Mouse (Mus musculus) midbrain, embryonic 16.5 days (tissue): Measurements from ENCODE around the gene 6430548M08Rik. TPM values are rescaled to one million over a fixed set of nuclear protein-coding genes. Genes with fewer than 3 reads are reported as not detected.

ENCODE experiments used
- ATAC-seq: fragments of 200-750 bp; cut with Nextera tagmentation; 2 replicates; pipeline ENCODE4 v1.8.0; 2017; ENCODE audit warnings: moderate TSS enrichment
- H3K27ac ChIP-seq: fragments of 300-500 bp; sonication (generic); 2 replicates; pipeline ENCODE4 v1.5.1; 2014; ENCODE audit warnings: mild to moderate bottlenecking, low read length, mixed read lengths
- H3K27me3 ChIP-seq: fragments of 300-500 bp; sonication (generic); 2 replicates; pipeline ENCODE4 v1.6.1; 2014; ENCODE audit warnings: low read depth, low read length, mixed read lengths; ENCODE audit not compliant: control insufficient read depth, insufficient read depth
- H3K36me3 ChIP-seq: fragments of 300-500 bp; sonication (generic); 2 replicates; pipeline ENCODE4 v1.6.1; 2014; ENCODE audit warnings: mild to moderate bottlenecking, low read length, moderate library complexity, mixed read lengths; ENCODE audit not compliant: control insufficient read depth, insufficient read depth
- H3K4me1 ChIP-seq: fragments of 300-500 bp; sonication (generic); 2 replicates; pipeline ENCODE4 v1.6.1; 2014; ENCODE audit warnings: mild to moderate bottlenecking, low read length, mixed read lengths; ENCODE audit not compliant: control insufficient read depth, insufficient read depth
- H3K4me2 ChIP-seq: fragments of 300-500 bp; sonication (generic); 2 replicates; pipeline ENCODE4 v1.6.1; 2014; ENCODE audit warnings: mild to moderate bottlenecking, low read length, mixed read lengths
- H3K4me3 ChIP-seq: fragments of 300-500 bp; sonication (generic); 2 replicates; pipeline ENCODE4 v1.5.1; 2014; ENCODE audit warnings: low read depth, mild to moderate bottlenecking, low read length, moderate library complexity, mixed read lengths
- H3K9ac ChIP-seq: fragments of 300-500 bp; sonication (generic); 2 replicates; pipeline ENCODE4 v1.6.1; 2014; ENCODE audit warnings: low read depth, low read length, mixed read lengths
- H3K9me3 ChIP-seq: fragments of 300-500 bp; sonication (generic); replicated peaks from 2 replicates; pipeline ENCODE4 v1.6.1; 2014; ENCODE audit warnings: mild to moderate bottlenecking, low read length, mixed read lengths; ENCODE audit not compliant: control insufficient read depth, poor library complexity, severe bottlenecking
- WGBS: fragments of 180-500 bp; shearing (Covaris S2); extraction: QIAGEN DNeasy Blood & Tissue Kit; methylation state at CpG from one replicate; pipeline ENCODE4 v1.1.7; 2014; 5-methylcytosine and 5-hydroxymethylcytosine counted together
- polyA plus RNA-seq: library from polyadenylated mRNA; unstranded; fragments of >200 nt; fragmentation: Nextera tagmentation; extraction: Ambion mirVana; gene quantifications from 2 replicates; pipeline ENCODE4 v1.2.1, GENCODE M21; 2015

The 6430548M08Rik gene
- polyA plus RNA-seq, 1 experiment from 2014 or later = 40.2 TPM

DNA sequence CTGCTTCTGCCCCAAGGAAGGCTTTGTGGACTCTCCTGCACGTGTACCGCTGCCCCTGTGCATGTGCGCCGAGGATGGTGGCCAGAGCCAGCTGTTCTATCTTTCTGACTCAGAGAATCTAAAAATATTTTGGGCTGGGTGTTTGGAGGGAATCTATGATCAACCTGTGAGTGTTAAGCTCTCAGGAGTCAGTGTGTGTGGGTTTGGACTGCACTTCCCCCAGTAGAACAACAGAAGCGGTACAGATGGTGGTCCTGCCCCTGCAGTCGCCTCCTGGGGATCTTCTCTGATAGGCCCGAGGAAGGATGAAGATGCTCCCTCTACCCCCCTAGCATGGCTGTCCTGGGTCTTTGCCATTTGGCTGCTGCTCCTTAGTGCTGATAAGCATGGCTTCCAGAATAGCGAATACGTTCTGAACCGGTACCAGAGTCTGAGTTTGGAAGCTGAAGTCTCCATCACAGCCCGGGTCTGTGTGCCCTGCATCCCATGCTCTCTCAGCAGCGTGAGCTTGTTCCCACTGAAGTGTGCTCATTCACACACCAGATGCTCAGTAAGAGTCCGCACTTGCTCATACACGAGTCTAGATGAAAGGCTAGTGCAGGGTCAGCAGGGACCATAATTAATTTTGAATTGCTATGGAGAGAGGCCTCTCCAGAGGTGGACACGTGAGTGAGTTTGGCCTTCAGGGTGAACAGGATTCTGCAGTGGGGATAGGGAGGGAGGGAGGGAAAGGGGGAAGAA, 30.1 kb downstream of the 6430548M08Rik start:
- Histone ChIP-seq H3K27me3 (no peaks in the 10 kb centered on the region), H3K4me1 (peaks cover 16% of the 10 kb centered on the region), H3K9me3 (no peaks in the 10 kb centered on the region), H3K4me2 (no peak overlapping the region), H3K9ac (peak overlapping the region; percentile 46), H3K27ac (peak overlapping the region; percentile 79), H3K36me3 (0 out of 2 replicates have a peak, but pooled peaks cover 3% of the 10 kb centered on the region), H3K4me3 (no peak overlapping the region)
- 48% methylated on average over 15 of the region's 15 CpGs for WGBS
- ATAC-seq = peak; percentile 73

DNA sequence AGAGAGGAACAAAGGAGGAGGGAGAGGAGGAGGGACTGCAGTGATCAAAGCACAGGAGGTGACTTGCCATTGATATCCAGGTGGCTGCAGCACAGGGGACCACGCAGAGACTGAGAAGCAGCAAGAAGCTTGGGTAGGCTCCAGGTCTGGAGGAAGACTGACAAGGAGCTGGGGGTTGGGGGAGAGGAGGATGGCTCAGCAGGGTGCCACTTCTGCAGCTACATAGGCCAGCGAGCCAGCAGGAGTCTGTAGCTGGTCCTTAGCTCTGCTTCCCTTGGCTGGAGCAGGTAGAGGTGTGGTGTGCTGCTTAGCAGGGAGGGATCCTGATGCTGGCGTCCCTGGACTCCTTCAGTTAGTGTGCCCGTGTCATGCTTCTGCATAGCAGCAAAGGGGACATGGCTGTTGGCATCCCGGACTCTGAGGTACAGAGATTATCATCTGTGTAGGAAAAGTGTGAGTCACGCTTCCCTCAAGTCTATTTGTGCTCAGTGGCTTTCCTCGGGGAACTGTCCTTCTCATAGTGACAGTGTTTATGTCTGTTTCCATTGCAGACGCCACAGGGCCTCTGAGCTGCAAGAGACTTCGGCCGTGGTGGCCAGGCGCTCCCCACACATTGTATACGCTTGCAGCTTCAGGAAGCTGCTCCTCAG, 30.8 kb downstream of the 6430548M08Rik start:
- peak overlapping the region; percentile 21; the same call in 1 of the 2 replicates for H3K4me2 ChIP-seq
- H3K27ac ChIP-seq = peak overlapping the region; percentile 79
- no peaks in the 10 kb centered on the region for H3K27me3 ChIP-seq
- peaks cover 16% of the 10 kb centered on the region for H3K4me1 ChIP-seq
- ATAC-seq = peak; percentile 73
- WGBS = 50% methylated on average over 12 of the region's 12 CpGs
- no peaks in the 10 kb centered on the region for H3K9me3 ChIP-seq
- peak overlapping the region; percentile 38; the same call in 1 of the 2 replicates for H3K9ac ChIP-seq
- H3K4me3 ChIP-seq = no peak overlapping the region
- H3K36me3 ChIP-seq = 0 out of 2 replicates have a peak, but pooled peaks cover 6% of the 10 kb centered on the region

DNA sequence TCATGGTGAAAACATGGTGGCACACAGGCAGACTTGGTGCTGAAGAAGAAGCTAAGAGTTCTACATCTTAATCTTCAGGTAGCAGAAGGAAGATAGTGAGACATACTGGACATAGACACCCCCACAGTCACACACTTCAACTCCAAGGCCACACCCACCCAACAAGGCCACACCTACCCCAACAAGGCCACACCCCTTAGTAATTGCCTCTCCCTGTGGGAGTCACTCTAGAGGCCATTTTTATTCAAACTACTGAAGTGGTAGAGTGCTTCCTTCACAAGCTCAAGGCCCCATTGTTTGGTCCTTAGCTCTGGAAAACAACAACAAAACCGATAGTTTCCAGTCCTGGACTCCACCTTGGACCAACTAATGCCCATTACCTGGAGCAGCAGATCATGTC, 32.1 kb downstream of the 6430548M08Rik start:
- peaks cover 7% of the 10 kb centered on the region; the same call in 1 of the 2 replicates for H3K36me3 ChIP-seq
- ATAC-seq = no peak
- H3K4me1 ChIP-seq = peaks cover 16% of the 10 kb centered on the region
- no peaks in the 10 kb centered on the region for H3K27me3 ChIP-seq
- H3K9me3 ChIP-seq = no peaks in the 10 kb centered on the region
- H3K4me2 ChIP-seq = no peak overlapping the region
- no peak overlapping the region for H3K27ac ChIP-seq
- no peak overlapping the region for H3K9ac ChIP-seq
- 81% methylated on average over 1 of the region's 1 CpGs for WGBS
- H3K4me3 ChIP-seq = no peak overlapping the region

DNA sequence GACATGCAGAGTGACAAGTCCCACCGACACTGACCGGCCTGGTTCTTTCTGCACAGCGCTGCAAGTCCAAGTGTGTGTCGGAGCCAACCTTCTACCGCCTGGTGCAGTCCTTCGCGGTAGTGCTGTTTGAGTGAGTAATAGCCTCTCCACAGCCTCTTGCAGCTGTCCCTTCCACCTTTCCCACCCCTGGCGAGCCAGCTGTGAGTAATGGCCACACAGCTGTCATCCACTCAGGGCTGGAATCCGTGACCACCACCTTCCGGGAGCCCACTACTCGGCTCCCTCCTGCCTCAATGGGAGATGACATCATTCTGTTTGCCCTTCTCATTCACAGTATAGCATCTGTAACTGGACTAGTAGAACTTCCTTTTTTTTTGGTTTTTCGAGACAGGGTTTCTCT, 36.1 kb downstream of the 6430548M08Rik start:
- Histone ChIP-seq H3K4me2 (no peak overlapping the region), H3K4me3 (no peak overlapping the region), H3K9ac (no peak overlapping the region), H3K27me3 (no peaks in the 10 kb centered on the region), H3K27ac (no peak overlapping the region), H3K36me3 (peaks cover 26% of the 10 kb centered on the region), H3K9me3 (no peaks in the 10 kb centered on the region), H3K4me1 (peaks cover 2% of the 10 kb centered on the region; the same call in 1 of the 2 replicates)
- WGBS = 83% methylated on average over 12 of the region's 12 CpGs
- ATAC-seq = no peak

- peaks cover 31% of the 10 kb centered on the region for H3K36me3 ChIP-seq
- H3K9ac ChIP-seq = no peak overlapping the region
- ATAC-seq = no peak
- whole genome bisulfite sequencing = 65% methylated on average over 9 of the region's 9 CpGs
- H3K4me3 ChIP-seq = no peak overlapping the region
- H3K27me3 ChIP-seq = no peaks in the 10 kb centered on the region
- H3K4me1 ChIP-seq = no peaks in the 10 kb centered on the region; the same call in 1 of the 2 replicates
- no peak overlapping the region for H3K27ac ChIP-seq
- no peak overlapping the region for H3K4me2 ChIP-seq
- no peaks in the 10 kb centered on the region for H3K9me3 ChIP-seq
These were observed 37.2 kb downstream of the 6430548M08Rik start for GRCm38 (mm10) chr8:120151151-120151550.

GRCm38 (mm10) chr8:120152636-120153035, 38.7 kb downstream of the 6430548M08Rik start:
- Histone ChIP-seq H3K27ac (no peak overlapping the region), H3K4me1 (no peaks in the 10 kb centered on the region; the same call in 1 of the 2 replicates), H3K9ac (no peak overlapping the region), H3K9me3 (no peaks in the 10 kb centered on the region), H3K27me3 (no peaks in the 10 kb centered on the region), H3K4me2 (no peak overlapping the region), H3K36me3 (peaks cover 29% of the 10 kb centered on the region), H3K4me3 (no peak overlapping the region)
- 52% methylated on average over 7 of the region's 7 CpGs for WGBS
- ATAC-seq = no peak

- no peak for ATAC-seq
- H3K9ac ChIP-seq = no peak overlapping the region
- no peak overlapping the region for H3K4me3 ChIP-seq
- no peak overlapping the region for H3K27ac ChIP-seq
- no peaks in the 10 kb centered on the region for H3K4me1 ChIP-seq
- WGBS = 83% methylated on average over 8 of the region's 8 CpGs
- peaks cover 12% of the 10 kb centered on the region; the same call in 1 of the 2 replicates for H3K36me3 ChIP-seq
- no peak overlapping the region for H3K4me2 ChIP-seq
- no peaks in the 10 kb centered on the region for H3K9me3 ChIP-seq
- no peaks in the 10 kb centered on the region for H3K27me3 ChIP-seq
These were observed 46.4 kb downstream of the 6430548M08Rik start for GRCm38 (mm10) chr8:120160366-120160765.

DNA sequence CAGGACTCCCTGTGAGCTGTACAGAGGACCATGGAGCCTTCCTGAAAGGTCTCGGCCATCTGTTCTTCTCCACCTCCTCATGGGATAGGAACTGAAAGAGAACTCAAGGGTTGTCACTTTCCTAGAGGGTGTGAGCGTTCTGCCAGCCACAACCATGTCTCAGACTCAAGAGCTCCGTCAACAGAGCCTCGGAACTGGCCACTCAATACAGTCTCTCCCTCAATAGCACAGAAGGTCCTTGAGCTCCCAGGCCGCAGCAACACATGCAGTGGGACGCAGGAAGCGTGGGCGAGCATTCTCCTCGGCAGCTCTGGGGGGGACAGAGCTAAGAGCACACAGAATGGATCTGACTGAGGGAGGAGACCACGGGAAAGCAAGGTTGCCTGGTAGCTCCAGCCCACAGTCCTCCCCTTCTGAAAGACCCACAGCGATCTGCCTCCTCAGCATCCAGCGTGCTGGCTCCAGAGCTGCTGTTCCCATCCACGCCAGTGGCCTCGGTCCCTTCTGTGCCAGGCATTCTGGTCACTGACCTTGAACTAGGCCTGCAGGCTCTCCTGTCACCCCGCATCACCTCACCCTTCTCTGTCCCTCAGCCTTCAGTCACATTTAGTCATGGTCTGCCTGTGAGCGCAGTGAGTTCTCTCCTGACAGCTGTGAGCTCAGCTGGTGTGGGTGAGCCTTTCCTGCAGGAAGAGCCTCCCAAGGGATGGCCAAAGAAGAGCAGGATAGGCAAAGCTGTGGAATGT, 47.9 kb downstream of the 6430548M08Rik start:
- no peak overlapping the region for H3K4me3 ChIP-seq
- H3K9me3 ChIP-seq = no peaks in the 10 kb centered on the region
- H3K27me3 ChIP-seq = no peaks in the 10 kb centered on the region
- ATAC-seq = no peak
- 79% methylated on average over 16 of the region's 16 CpGs for WGBS
- H3K9ac ChIP-seq = peak overlapping the region; percentile 16; the same call in 1 of the 2 replicates
- H3K36me3 ChIP-seq = peaks cover 6% of the 10 kb centered on the region; the same call in 1 of the 2 replicates
- no peak overlapping the region for H3K4me2 ChIP-seq
- no peak overlapping the region for H3K27ac ChIP-seq
- H3K4me1 ChIP-seq = no peaks in the 10 kb centered on the region
